Mouse (Mus musculus): ENCODE measurements at regions not wholly inside any gene's neighbourhood (a gene's known extent, or its start where the extent isn't known, plus 50 kb on each side); places are given as distances from the start of the nearest gene placed in this dataset.

GRCm38 (mm10) chr10:118003179-118003578 lies 138.4 kb upstream of the Mdm1 start:
- no peak overlapping the region for H3K9ac ChIP-seq

DNA sequence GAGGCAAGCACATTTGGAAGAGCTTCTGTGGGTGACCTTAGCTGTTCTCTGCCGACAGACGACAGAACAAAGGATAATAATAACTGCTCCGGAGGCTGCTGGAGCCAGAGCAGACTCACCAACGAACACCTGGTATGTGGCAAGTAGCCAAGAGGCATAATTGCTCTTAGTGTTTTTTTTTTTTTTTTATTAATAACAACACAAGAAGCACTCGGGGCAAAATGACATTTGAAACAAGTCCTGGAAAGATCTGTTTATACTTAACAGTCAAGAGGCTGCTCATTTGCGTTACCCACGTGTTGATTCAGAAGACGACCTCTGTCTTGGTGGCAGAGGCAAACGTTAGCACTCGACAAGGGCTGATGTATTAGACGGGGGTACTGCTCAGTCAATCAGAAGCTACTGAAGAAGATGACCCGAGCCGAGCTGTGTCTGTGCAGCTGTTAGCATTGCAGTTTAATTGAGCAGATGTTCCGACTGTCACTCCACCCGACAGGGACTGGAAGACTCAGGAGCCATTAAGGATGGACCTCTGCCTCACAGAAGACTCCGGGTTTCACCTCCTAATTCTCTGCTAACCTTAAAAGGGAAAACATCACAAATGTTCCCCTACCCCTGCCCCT lies 137.8 kb upstream of the Mdm1 start:
- Histone ChIP-seq H3K4me1 (0 out of 2 replicates have a peak, but pooled peaks cover 6% of the 10 kb centered on the region), H3K4me2 (no peak overlapping the region), H3K36me3 (no peaks in the 10 kb centered on the region), H3K27ac (no peak overlapping the region), H3K27me3 (no peaks in the 10 kb centered on the region), H3K9me3 (no peaks in the 10 kb centered on the region), H3K9ac (no peak overlapping the region), H3K4me3 (no peak overlapping the region)
- no peak for ATAC-seq (ENCODE audit: borderline replicate concordance, extremely low read depth, low FRiP score, low TSS enrichment)
- 17% methylated on average over 16 of the region's 16 CpGs for WGBS

More at GRCm38 (mm10) chr10:118003179-118003578, 138.4 kb upstream of the Mdm1 start:
- no peak overlapping the region for H3K4me3 ChIP-seq
- no peak for ATAC-seq (ENCODE audit: borderline replicate concordance, extremely low read depth, low FRiP score, low TSS enrichment)
- 0 out of 2 replicates have a peak, but pooled peaks cover 6% of the 10 kb centered on the region for H3K4me1 ChIP-seq
- 75% methylated on average over 10 of the region's 10 CpGs for WGBS
- no peaks in the 10 kb centered on the region for H3K27me3 ChIP-seq
- no peak overlapping the region for H3K27ac ChIP-seq
- H3K9me3 ChIP-seq, result no peaks in the 10 kb centered on the region
- no peak overlapping the region for H3K4me2 ChIP-seq
- no peaks in the 10 kb centered on the region for H3K36me3 ChIP-seq

DNA sequence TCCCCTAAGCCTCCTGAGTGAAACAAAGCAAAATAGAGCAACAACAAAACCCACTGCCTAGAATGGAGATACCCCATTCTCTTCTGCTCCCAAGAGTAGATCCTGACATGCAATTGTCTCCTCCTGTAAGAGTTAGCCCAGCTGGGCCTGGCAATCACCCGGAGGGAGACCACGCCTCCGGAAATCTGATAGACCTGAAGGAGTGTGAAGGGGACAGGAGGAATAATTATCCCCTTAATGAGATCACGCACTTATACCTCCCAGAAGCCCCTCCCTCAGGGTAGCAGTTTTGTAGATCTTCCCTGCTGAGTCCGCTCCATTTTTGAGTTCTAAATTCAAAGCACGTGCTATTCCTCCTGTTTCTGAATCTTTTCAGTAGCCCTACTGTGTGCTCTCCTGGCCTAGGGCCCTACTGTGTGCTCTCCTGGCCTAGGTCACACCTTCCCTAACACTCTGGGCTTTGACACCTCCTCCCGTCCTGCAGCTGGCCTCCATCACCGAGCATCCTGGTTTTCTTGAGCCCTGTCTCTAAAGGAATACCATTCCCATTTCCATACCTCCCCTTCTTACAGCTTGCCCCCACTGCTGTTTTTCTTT lies 137.2 kb upstream of the Mdm1 start:
- no peak overlapping the region for H3K4me2 ChIP-seq
- no peak overlapping the region for H3K9ac ChIP-seq
- no peaks in the 10 kb centered on the region for H3K27me3 ChIP-seq
- H3K9me3 ChIP-seq, result no peaks in the 10 kb centered on the region
- no peak overlapping the region for H3K27ac ChIP-seq
- H3K4me3 ChIP-seq, result no peak overlapping the region
- no peak for ATAC-seq (ENCODE audit: borderline replicate concordance, extremely low read depth, low FRiP score, low TSS enrichment)
- 50% methylated on average over 8 of the region's 8 CpGs for WGBS
- 0 out of 2 replicates have a peak, but pooled peaks cover 6% of the 10 kb centered on the region for H3K4me1 ChIP-seq
- H3K36me3 ChIP-seq, result no peaks in the 10 kb centered on the region

DNA sequence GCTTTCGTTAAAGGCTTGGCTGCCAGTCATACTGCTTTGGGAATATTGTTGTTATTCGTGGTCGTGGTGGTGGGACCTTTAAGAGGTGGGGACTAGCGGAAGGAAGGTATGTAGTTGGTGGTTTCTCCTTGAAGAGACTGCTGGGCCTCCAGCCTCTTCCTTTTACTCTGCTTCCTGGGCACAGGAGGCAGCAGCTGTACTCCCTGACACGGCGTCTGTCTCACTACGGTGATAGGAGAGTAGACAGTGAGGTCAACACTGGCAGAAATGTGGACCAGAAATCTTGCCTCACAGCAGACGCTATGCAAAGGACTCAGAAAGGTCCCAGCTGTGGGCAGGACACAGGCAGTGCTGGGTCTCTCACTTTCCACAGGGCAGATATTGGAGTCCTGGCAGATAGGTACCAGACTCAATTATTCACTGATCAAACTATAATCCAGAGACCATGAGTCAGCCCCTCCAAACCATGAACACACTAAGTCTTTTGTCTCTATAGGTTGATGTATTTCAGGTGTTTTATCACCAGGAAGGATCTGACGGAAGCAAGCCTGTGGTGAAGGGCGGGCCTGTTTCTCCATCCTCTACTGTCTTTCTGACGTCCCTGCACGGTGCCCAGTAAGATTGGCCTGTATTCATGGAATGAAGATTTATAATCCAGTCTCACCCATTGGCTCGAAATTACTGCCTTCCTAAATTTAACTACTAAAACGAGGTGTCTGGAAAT lies 134.6 kb upstream of the Mdm1 start:
- Histone ChIP-seq H3K27me3 (no peaks in the 10 kb centered on the region), H3K36me3 (no peaks in the 10 kb centered on the region), H3K9me3 (no peaks in the 10 kb centered on the region; the same call in 1 of the 2 replicates), H3K4me1 (0 out of 2 replicates have a peak, but pooled peaks cover 6% of the 10 kb centered on the region), H3K27ac (no peak overlapping the region), H3K4me3 (no peak overlapping the region), H3K9ac (no peak overlapping the region), H3K4me2 (no peak overlapping the region)
- no peak for ATAC-seq (ENCODE audit: borderline replicate concordance, extremely low read depth, low FRiP score, low TSS enrichment)
- WGBS, result 58% methylated on average over 14 of the region's 14 CpGs

- Histone ChIP-seq H3K9ac (no peak overlapping the region), H3K4me1 (0 out of 2 replicates have a peak, but pooled peaks cover 6% of the 10 kb centered on the region), H3K27ac (no peak overlapping the region), H3K9me3 (no peaks in the 10 kb centered on the region; the same call in 1 of the 2 replicates), H3K36me3 (no peaks in the 10 kb centered on the region), H3K4me2 (no peak overlapping the region), H3K27me3 (no peaks in the 10 kb centered on the region), H3K4me3 (no peak overlapping the region)
- WGBS, result 81% methylated on average over 7 of the region's 7 CpGs
- no peak for ATAC-seq (ENCODE audit: borderline replicate concordance, extremely low read depth, low FRiP score, low TSS enrichment)
Observed at GRCm38 (mm10) chr10:118007846-118008245, 133.8 kb upstream of the Mdm1 start.

DNA sequence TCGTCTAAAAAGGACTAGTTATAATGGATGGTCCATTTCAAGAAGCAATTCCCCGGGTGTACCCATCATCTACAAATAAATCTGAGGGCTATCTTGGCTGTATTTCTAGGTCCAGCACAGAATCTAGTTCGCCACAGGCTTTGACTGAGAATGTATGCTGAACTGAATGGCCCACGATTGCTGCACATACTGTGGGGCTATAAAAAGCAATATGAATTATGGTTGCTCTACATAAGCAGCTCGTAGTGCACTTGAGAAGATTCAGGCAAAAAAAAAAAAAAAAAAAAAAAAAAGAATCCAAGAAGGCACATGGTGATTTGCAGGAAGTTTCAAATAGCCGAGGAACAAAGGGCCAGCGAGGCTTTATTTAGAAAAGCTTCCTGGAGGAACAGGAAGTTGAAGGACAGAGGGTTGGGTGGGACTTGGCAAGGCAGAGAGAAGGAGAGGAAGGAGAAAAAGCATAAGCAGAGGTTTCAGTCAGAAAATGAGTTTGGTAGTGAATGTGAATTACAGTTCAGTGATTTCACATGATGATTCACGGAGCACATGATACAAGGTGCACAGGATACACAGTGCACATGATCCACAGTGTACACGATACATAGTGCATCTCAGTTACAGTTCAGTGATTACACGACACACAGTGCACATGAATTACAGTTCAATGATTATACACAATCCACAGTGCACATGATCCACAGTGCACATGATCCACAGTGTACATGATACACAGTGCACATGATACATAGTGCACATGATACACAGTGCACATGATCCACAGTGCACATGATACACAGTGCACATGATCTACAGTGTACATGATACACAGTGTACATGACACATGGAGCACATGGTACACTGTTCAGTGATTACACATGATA lies 129.7 kb upstream of the Mdm1 start:
- Histone ChIP-seq H3K9me3 (no peaks in the 10 kb centered on the region; the same call in 1 of the 2 replicates), H3K36me3 (no peaks in the 10 kb centered on the region), H3K27me3 (no peaks in the 10 kb centered on the region), H3K4me2 (no peak overlapping the region), H3K4me3 (no peak overlapping the region), H3K9ac (no peak overlapping the region), H3K4me1 (no peaks in the 10 kb centered on the region), H3K27ac (no peak overlapping the region)
- no peak for ATAC-seq (ENCODE audit: borderline replicate concordance, extremely low read depth, low FRiP score, low TSS enrichment)
- 56% methylated on average over 10 of the region's 10 CpGs for WGBS

DNA sequence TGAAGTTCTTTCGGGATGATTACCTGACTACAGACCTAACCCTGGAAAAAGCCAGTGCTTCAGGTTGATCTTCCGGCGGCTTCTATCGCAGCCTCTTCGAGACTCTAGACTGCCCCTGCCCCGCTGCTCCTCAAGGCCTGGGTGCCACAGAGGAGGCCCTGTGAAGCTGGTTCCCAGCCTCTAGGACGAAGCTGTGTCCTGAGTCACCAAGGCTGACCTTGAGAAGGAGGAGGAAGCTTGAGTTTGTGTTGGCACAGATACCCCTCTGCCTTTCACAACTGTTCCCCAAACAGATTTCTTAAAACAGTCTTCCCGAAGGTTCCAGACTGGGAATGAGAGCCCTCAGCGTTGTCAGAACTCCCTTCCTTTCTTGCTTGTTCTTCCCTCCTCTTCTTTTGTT lies 112.8 kb upstream of the Mdm1 start:
- 85% methylated on average over 9 of the region's 9 CpGs for WGBS
- Histone ChIP-seq H3K4me1 (no peaks in the 10 kb centered on the region), H3K9ac (no peak overlapping the region), H3K9me3 (no peaks in the 10 kb centered on the region), H3K4me3 (no peak overlapping the region), H3K4me2 (no peak overlapping the region), H3K27ac (no peak overlapping the region), H3K27me3 (no peaks in the 10 kb centered on the region), H3K36me3 (no peaks in the 10 kb centered on the region)
- no peak for ATAC-seq (ENCODE audit: borderline replicate concordance, extremely low read depth, low FRiP score, low TSS enrichment)

- no peak overlapping the region for H3K27ac ChIP-seq
- H3K9ac ChIP-seq, result no peak overlapping the region
- no peaks in the 10 kb centered on the region for H3K9me3 ChIP-seq
- H3K4me1 ChIP-seq, result no peaks in the 10 kb centered on the region
- 72% methylated on average over 16 of the region's 17 CpGs for WGBS
- no peak overlapping the region for H3K4me3 ChIP-seq
- no peak overlapping the region for H3K4me2 ChIP-seq
- no peaks in the 10 kb centered on the region for H3K27me3 ChIP-seq
- no peaks in the 10 kb centered on the region for H3K36me3 ChIP-seq
- no peak for ATAC-seq (ENCODE audit: borderline replicate concordance, extremely low read depth, low FRiP score, low TSS enrichment)
Observed at GRCm38 (mm10) chr10:118034401-118034800, 107.2 kb upstream of the Mdm1 start.

DNA sequence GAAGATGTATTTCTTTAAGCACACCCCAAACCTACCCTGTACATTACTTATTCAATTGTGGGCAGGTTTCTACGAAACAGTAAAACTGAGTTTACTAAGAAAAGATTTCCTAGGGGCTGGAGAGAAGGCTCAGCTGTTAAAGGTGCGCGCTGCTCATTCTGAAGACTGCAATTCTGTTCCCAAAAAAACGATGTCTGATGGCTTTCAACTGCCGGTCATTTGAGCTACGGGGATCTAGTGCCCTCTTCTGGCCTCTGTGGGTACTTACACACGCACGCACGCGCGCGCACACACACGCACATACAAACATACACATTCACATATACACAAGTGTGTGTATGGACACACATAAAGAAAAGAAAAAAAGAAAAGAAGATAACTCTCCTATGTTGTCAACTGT lies 106.6 kb upstream of the Mdm1 start:
- no peak overlapping the region for H3K4me3 ChIP-seq
- H3K4me2 ChIP-seq, result no peak overlapping the region
- no peak overlapping the region for H3K27ac ChIP-seq
- no peaks in the 10 kb centered on the region for H3K9me3 ChIP-seq
- no peaks in the 10 kb centered on the region for H3K4me1 ChIP-seq
- 86% methylated on average over 13 of the region's 13 CpGs for WGBS
- no peaks in the 10 kb centered on the region for H3K27me3 ChIP-seq
- H3K9ac ChIP-seq, result no peak overlapping the region
- no peak for ATAC-seq (ENCODE audit: borderline replicate concordance, extremely low read depth, low FRiP score, low TSS enrichment)
- H3K36me3 ChIP-seq, result no peaks in the 10 kb centered on the region

DNA sequence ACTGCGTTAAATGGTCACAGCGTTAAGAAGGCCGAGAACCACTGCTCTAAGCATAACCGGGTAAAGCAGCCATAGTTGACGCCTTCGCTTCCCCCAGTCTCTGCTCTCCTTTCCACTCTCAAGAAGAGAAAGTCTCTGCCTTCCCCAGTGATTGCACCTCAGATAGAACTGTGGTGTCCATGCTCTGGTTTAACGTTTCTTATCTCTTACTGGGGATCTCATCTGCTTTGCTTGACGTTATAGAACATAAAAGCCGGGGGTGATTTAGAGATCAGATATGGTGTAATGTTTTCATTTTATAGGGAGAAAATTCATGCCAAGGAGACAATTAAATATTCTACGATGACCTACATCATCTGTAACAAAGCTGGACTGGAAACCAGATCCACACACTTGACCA lies 103.1 kb upstream of the Mdm1 start:
- 92% methylated on average over 10 of the region's 10 CpGs for WGBS
- Histone ChIP-seq H3K4me1 (no peaks in the 10 kb centered on the region), H3K4me2 (no peak overlapping the region), H3K9me3 (no peaks in the 10 kb centered on the region), H3K4me3 (no peak overlapping the region), H3K9ac (no peak overlapping the region), H3K27ac (no peak overlapping the region), H3K36me3 (no peaks in the 10 kb centered on the region), H3K27me3 (no peaks in the 10 kb centered on the region)
- ATAC-seq (ENCODE audit: borderline replicate concordance, extremely low read depth, low FRiP score, low TSS enrichment), result no peak

DNA sequence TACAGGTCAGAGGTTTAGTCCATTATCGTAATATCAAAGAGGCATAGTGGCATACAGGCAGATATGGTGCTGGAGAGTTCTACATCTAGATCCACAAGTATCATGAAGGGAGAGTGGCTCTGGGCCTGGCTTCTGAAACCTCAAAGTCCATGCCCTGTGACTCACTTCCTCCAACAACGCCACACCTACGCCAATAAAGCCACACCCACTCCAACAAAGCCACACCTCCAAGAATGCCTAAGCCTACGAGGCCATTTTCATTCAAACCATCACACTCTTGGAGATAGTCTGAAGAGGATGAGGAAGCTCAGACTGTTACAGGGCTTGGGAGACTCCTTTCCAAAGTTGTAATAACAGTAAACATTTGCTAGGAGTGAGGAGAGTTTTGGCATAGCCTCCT lies 102.6 kb upstream of the Mdm1 start:
- H3K9ac ChIP-seq, result no peak overlapping the region
- H3K27ac ChIP-seq, result no peak overlapping the region
- no peak overlapping the region for H3K4me3 ChIP-seq
- 76% methylated on average over 4 of the region's 4 CpGs for WGBS
- H3K4me2 ChIP-seq, result no peak overlapping the region
- no peaks in the 10 kb centered on the region for H3K9me3 ChIP-seq
- no peak for ATAC-seq (ENCODE audit: borderline replicate concordance, extremely low read depth, low FRiP score, low TSS enrichment)
- no peaks in the 10 kb centered on the region for H3K27me3 ChIP-seq
- no peaks in the 10 kb centered on the region for H3K4me1 ChIP-seq
- no peaks in the 10 kb centered on the region for H3K36me3 ChIP-seq
